Mouse (Mus musculus) gastrocnemius, postnatal 25 days (tissue): Measurements from ENCODE around the gene Gramd1b. TPM values are rescaled to one million over a fixed set of nuclear protein-coding genes. Genes with fewer than 3 reads are reported as not detected.

ENCODE experiments used
- DNase-seq: peaks from one replicate; pipeline ENCODE4 v3.0.0; 2022
- total RNA-seq, 2 experiments: library from RNA; stranded (reverse); gene quantifications; 1 replicate in 1 of 2; 2 replicates in 1 of 2; pipeline ENCODE4 v1.2.3; 2021

Gene Gramd1b
- total RNA-seq, 2 experiments from 2014 or later = 6.1 to 7.4 TPM

- DNase-seq = no peak
These were observed 107.7 kb downstream of the Gramd1b start for GRCm38 (mm10) chr9:40423427-40423867.

GRCm38 (mm10) chr9:40422368-40423057 is 108.7 kb downstream of the Gramd1b start:
- no peak for DNase-seq

GRCm38 (mm10) chr9:40420652-40421335 is 110.4 kb downstream of the Gramd1b start:
- no peak for DNase-seq

- DNase-seq = no peak
These were observed 112.4 kb downstream of the Gramd1b start for GRCm38 (mm10) chr9:40418803-40419202.

- no peak for DNase-seq
These were observed 115.0 kb downstream of the Gramd1b start for GRCm38 (mm10) chr9:40416150-40416549.

- DNase-seq = peak; percentile 17
These were observed 116.0 kb downstream of the Gramd1b start for GRCm38 (mm10) chr9:40414904-40415766.

GRCm38 (mm10) chr9:40414498-40414903 is 116.7 kb downstream of the Gramd1b start:
- peak; percentile 68 for DNase-seq

- DNase-seq = no peak
These were observed 117.6 kb downstream of the Gramd1b start for GRCm38 (mm10) chr9:40413601-40414000.

GRCm38 (mm10) chr9:40412931-40413330 is 118.3 kb downstream of the Gramd1b start:
- no peak for DNase-seq

- DNase-seq = no peak
These were observed 118.9 kb downstream of the Gramd1b start for GRCm38 (mm10) chr9:40412246-40412645.

GRCm38 (mm10) chr9:40410895-40411294 is 120.3 kb downstream of the Gramd1b start:
- DNase-seq = no peak

GRCm38 (mm10) chr9:40409071-40409470 is 122.1 kb downstream of the Gramd1b start:
- no peak for DNase-seq

- DNase-seq = no peak
These were observed 122.8 kb downstream of the Gramd1b start for GRCm38 (mm10) chr9:40408415-40408814.

GRCm38 (mm10) chr9:40407876-40408275 is 123.3 kb downstream of the Gramd1b start:
- DNase-seq = no peak

- DNase-seq = no peak
These were observed 125.4 kb downstream of the Gramd1b start for GRCm38 (mm10) chr9:40405804-40406203.

- DNase-seq = no peak
These were observed 125.9 kb downstream of the Gramd1b start for GRCm38 (mm10) chr9:40405263-40405662.

- no peak for DNase-seq
These were observed 126.5 kb downstream of the Gramd1b start for GRCm38 (mm10) chr9:40404637-40405036.

GRCm38 (mm10) chr9:40403750-40404149 is 127.4 kb downstream of the Gramd1b start:
- DNase-seq = no peak

- DNase-seq = no peak
These were observed 129.4 kb downstream of the Gramd1b start for GRCm38 (mm10) chr9:40401818-40402217.

- no peak for DNase-seq
These were observed 130.3 kb downstream of the Gramd1b start for GRCm38 (mm10) chr9:40400854-40401253.

- no peak for DNase-seq
These were observed 131.0 kb downstream of the Gramd1b start for GRCm38 (mm10) chr9:40400171-40400570.

GRCm38 (mm10) chr9:40399359-40399932 is 131.7 kb downstream of the Gramd1b start:
- DNase-seq = no peak
